In the genomic region with DNA sequence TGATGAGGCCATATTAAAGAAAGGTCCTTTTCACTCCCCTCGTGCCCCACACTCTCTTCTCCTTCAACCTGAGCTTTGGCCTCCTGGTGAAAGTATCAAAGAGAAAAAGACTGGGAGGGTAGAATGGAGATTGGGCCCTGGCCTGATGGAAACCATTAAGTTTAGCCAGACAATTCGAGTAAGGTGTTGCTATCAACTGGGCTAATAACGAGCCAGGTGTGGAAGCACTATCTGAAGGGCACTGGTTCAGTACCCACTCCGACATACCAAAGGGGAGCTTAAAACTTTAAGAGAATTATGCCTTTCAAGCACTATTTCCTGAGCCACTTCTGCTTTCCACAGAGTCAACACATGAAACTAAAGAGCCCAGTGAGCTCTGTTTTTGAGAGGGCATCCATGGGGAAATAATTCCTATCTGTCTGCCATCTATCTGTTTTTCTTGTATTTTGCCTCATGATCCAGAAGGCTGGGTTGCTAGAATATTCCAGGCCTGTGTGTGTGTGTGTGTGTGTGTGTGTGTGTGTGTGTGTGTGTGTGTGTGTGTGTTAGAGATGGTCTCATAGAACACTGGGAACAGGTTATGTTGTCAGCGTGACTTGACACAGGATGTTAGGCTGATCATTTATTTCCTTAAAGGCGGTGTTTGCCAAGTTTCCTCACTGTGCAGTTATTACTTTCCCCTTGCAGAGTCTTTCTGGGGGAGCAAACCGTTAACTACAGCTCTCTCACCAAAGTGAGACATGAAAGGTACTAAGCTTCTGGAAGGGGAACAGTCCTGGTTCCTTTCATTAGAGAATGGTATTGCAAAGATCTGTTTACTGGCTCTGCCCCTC, we compare ENCODE assay signal across 22 mouse cellular contexts. TPM values are rescaled to one million over a fixed set of nuclear protein-coding genes. Genes with fewer than 3 reads are reported as not detected.
DNase-seq lines count a peak whose midpoint lies in the region; ATAC-seq lines count a peak whose summit lies in the region.
"Had no signal": no experiment of that assay in that cellular context is flagged by ENCODE, and none has a peak within 500 bp of the region (broad histone marks: within the 10 kb centered on the region; RNA-seq: fewer than 3 reads in every experiment).

No protein-coding gene starts in this region.

- H3K4me3 ChIP-seq in liver, embryonic 12.5 days: no peak overlapping the region
- H3K4me3 ChIP-seq in liver, embryonic 16.5 days (ENCODE audit: low read depth, low read length): no peak overlapping the region
- H3K4me3 ChIP-seq: embryonic facial prominence, embryonic 12.5 days; forebrain, embryonic 15.5 days; heart, adult 2 months; heart, embryonic 15.5 days; hindbrain, embryonic 15.5 days had no signal

- H3K27me3 ChIP-seq in liver, embryonic 12.5 days (replicated peaks): no peaks in the 10 kb centered on the region
- no peaks in the 10 kb centered on the region for H3K27me3 ChIP-seq in liver, embryonic 16.5 days (ENCODE audit: control insufficient read depth, insufficient read depth, low read depth, low read length)
- H3K27me3 ChIP-seq: embryonic facial prominence, embryonic 12.5 days; forebrain, embryonic 15.5 days; heart, embryonic 15.5 days; hindbrain, embryonic 15.5 days had no signal

- H3K4me1 ChIP-seq in liver, embryonic 12.5 days: no peaks in the 10 kb centered on the region
- no peaks in the 10 kb centered on the region for H3K4me1 ChIP-seq in liver, embryonic 16.5 days (ENCODE audit: control insufficient read depth, low read depth, low read length)
- H3K4me1 ChIP-seq: embryonic facial prominence, embryonic 12.5 days; forebrain, embryonic 15.5 days; heart, embryonic 15.5 days; hindbrain, embryonic 15.5 days had no signal

- H3K4me2 ChIP-seq in liver, embryonic 12.5 days: no peak overlapping the region
- no peak overlapping the region for H3K4me2 ChIP-seq in liver, embryonic 16.5 days (ENCODE audit: low read depth, low read length)
- H3K4me2 ChIP-seq: embryonic facial prominence, embryonic 12.5 days; forebrain, embryonic 15.5 days; heart, embryonic 11.5 days; heart, embryonic 15.5 days; hindbrain, embryonic 15.5 days had no signal

- WGBS in liver, embryonic 12.5 days (ENCODE audit: insufficient replicate concordance): 48% methylated on average over 7 of the region's 7 CpGs
- WGBS in liver, embryonic 16.5 days (ENCODE audit: insufficient replicate concordance): 27% methylated on average over 7 of the region's 7 CpGs

- H3K9ac ChIP-seq in liver, embryonic 12.5 days: no peak overlapping the region
- no peak overlapping the region for H3K9ac ChIP-seq in liver, embryonic 16.5 days (ENCODE audit: low read depth, low read length)
- H3K9ac ChIP-seq: embryonic facial prominence, embryonic 12.5 days; forebrain, embryonic 15.5 days; heart, embryonic 15.5 days; hindbrain, embryonic 15.5 days had no signal

- H3K27ac ChIP-seq in liver, embryonic 12.5 days: no peak overlapping the region
- no peak overlapping the region for H3K27ac ChIP-seq in liver, embryonic 16.5 days (ENCODE audit: low read length)
- H3K27ac ChIP-seq: embryonic facial prominence, embryonic 12.5 days; forebrain, embryonic 15.5 days; heart, adult 2 months; heart, embryonic 15.5 days; hindbrain, embryonic 15.5 days had no signal

- ATAC-seq in granulocyte monocyte progenitor cell, adult 5-6 weeks (replicated peaks; ENCODE audit: poor library complexity, severe bottlenecking): peak; percentile 52
- peak; percentile 42; the same call in 1 of the 2 replicates for ATAC-seq in liver, embryonic 12.5 days
- ATAC-seq in liver, embryonic 16.5 days (ENCODE audit: low read depth): peak; percentile 51
- ATAC-seq: forebrain, embryonic 15.5 days had no signal

- no peak for DNase-seq in cerebellum, adult 18-20 months
- DNase-seq in frontal cortex, postnatal 10 days (ENCODE audit: low spot score in 2 of 2): no peak
- no peak for DNase-seq in layer of hippocampus, adult 8-10 months (ENCODE audit: low spot score in 2 of 2)
- DNase-seq: adrenal gland, adult 8-10 months; adrenal gland, postnatal 36 days; cerebellum, adult 8-10 months; cerebellum, postnatal 14 days; gastrocnemius, postnatal 10 days; heart, adult 2 months; heart, postnatal 14 days had no signal

- no peaks in the 10 kb centered on the region for H3K9me3 ChIP-seq in liver, embryonic 12.5 days (replicated peaks)
- no peaks in the 10 kb centered on the region for H3K9me3 ChIP-seq in liver, embryonic 16.5 days (replicated peaks; ENCODE audit: control insufficient read depth, low read length)
- H3K9me3 ChIP-seq: embryonic facial prominence, embryonic 12.5 days; forebrain, embryonic 15.5 days; heart, embryonic 15.5 days; hindbrain, embryonic 15.5 days had no signal

- H3K36me3 ChIP-seq in liver, embryonic 12.5 days: no peaks in the 10 kb centered on the region
- H3K36me3 ChIP-seq in liver, embryonic 16.5 days (ENCODE audit: control insufficient read depth, insufficient read depth): no peaks in the 10 kb centered on the region
- H3K36me3 ChIP-seq: embryonic facial prominence, embryonic 12.5 days; forebrain, embryonic 15.5 days; heart, embryonic 15.5 days; hindbrain, embryonic 15.5 days had no signal

RNA-seq across cellular contexts. Expression of a gene that starts 13.0 kb away (rescaled TPM):
- 2.4 and 4.4 TPM in 2 replicates for total RNA-seq in granulocyte monocyte progenitor cell, adult 5-6 weeks (2014; fragmentation: Nextera tagmentation)
- 2.2 and 2.9 TPM in 2 replicates for total RNA-seq in granulocyte monocyte progenitor cell, adult 5-6 weeks (2017)
- polyA plus RNA-seq in liver, embryonic 12.5 days (2016; fragmentation: Nextera tagmentation; extraction: Ambion mirVana): 6,058 and 6,260 TPM in 2 replicates
- polyA plus RNA-seq in liver, embryonic 16.5 days (2015; fragmentation: Nextera tagmentation; extraction: Ambion mirVana): 15,779 and 15,904 TPM in 2 replicates
- under 1 TPM in 2 of 4 experiments, not detected in 2; 0.36 to 0.45 TPM for total RNA-seq in layer of hippocampus, adult 8-10 months (2022)
- total RNA-seq: adrenal gland, adult 8-10 months; adrenal gland, postnatal 36 days; heart, adult 2 months; heart, postnatal 14 days had no signal
- polyA plus RNA-seq: forebrain, embryonic 15.5 days; heart, adult 2 months; hindbrain, embryonic 11.5 days had no signal

RNA-seq across cellular contexts. Expression of a gene that starts 16.8 kb away (rescaled TPM):
- total RNA-seq in granulocyte monocyte progenitor cell, adult 5-6 weeks (2014; fragmentation: Nextera tagmentation): not detected in 2 replicates
- total RNA-seq in granulocyte monocyte progenitor cell, adult 5-6 weeks (2017): not detected in 2 replicates
- 1,037 and 1,058 TPM in 2 replicates for polyA plus RNA-seq in liver, embryonic 12.5 days (2016; fragmentation: Nextera tagmentation; extraction: Ambion mirVana)
- polyA plus RNA-seq in liver, embryonic 16.5 days (2015; fragmentation: Nextera tagmentation; extraction: Ambion mirVana): 7,404 and 8,768 TPM in 2 replicates
- under 1 TPM in 1 of 4 experiments, not detected in 3; 0.21 TPM for total RNA-seq in layer of hippocampus, adult 8-10 months (2022)
- total RNA-seq: ES-E14; heart, adult 2 months had no signal
- polyA plus RNA-seq: forebrain, embryonic 11.5 days; forebrain, embryonic 15.5 days; hindbrain, embryonic 11.5 days had no signal

RNA-seq across cellular contexts. Expression of a gene that starts 41.2 kb away (rescaled TPM):
- not detected in 2 replicates for total RNA-seq in granulocyte monocyte progenitor cell, adult 5-6 weeks (2014; fragmentation: Nextera tagmentation)
- not detected in 2 replicates for total RNA-seq in granulocyte monocyte progenitor cell, adult 5-6 weeks (2017)
- 8.1 and 9.2 TPM in 2 replicates for polyA plus RNA-seq in liver, embryonic 12.5 days (2016; fragmentation: Nextera tagmentation; extraction: Ambion mirVana)
- polyA plus RNA-seq in liver, embryonic 16.5 days (2015; fragmentation: Nextera tagmentation; extraction: Ambion mirVana): 34.3 and 34.6 TPM in 2 replicates
- under 1 TPM in 1 of 4 experiments, not detected in 3; 0.21 TPM for total RNA-seq in layer of hippocampus, adult 8-10 months (2022)
- total RNA-seq: ES-E14; heart, adult 2 months; heart, postnatal 14 days had no signal
- polyA plus RNA-seq: cortical plate, adult 2 months; embryonic facial prominence, embryonic 12.5 days; forebrain, embryonic 11.5 days; forebrain, embryonic 15.5 days; heart, adult 2 months; heart, embryonic 11.5 days; heart, embryonic 15.5 days; hindbrain, embryonic 11.5 days; hindbrain, embryonic 15.5 days had no signal
